Mouse (Mus musculus) liver, postnatal 0 days (tissue): ENCODE measurements around the gene Sgpp1. TPM values are rescaled to one million over a fixed set of nuclear protein-coding genes. Genes with fewer than 3 reads are reported as not detected.
A peak's percentile ranks its signal among the peaks of the same experiment; 100 is the strongest.

Source experiments
- ATAC-seq: fragments of 200-750 bp; cut with Nextera tagmentation; 2 replicates; pipeline ENCODE4 v1.8.0; 2017; ENCODE audit warnings: mild to moderate bottlenecking, moderate library complexity
- DNase-seq: peaks from one replicate; pipeline ENCODE4 v3.0.0-alpha.2; 2016
- H3K27ac ChIP-seq: fragments of 300-500 bp; sonication (generic); 2 replicates; pipeline ENCODE4 v1.5.1; 2014; ENCODE audit warnings: antibody characterized with exemption, moderate library complexity, mild to moderate bottlenecking, low read depth
- H3K27me3 ChIP-seq: fragments of 300-500 bp; sonication (generic); 2 replicates; pipeline ENCODE4 v1.6.1; 2014; ENCODE audit warnings: low read length, control low read depth, mixed read lengths; ENCODE audit not compliant: insufficient read depth
- H3K36me3 ChIP-seq: fragments of 300-500 bp; sonication (generic); replicated peaks from 2 replicates; pipeline ENCODE4 v1.6.1; 2014; ENCODE audit warnings: mild to moderate bottlenecking, control low read depth, low read length, moderate library complexity, mixed read lengths; ENCODE audit not compliant: insufficient read depth
- H3K4me1 ChIP-seq: fragments of 300-500 bp; sonication (generic); 2 replicates; pipeline ENCODE4 v1.6.1; 2014; ENCODE audit warnings: antibody characterized with exemption, mild to moderate bottlenecking, control low read depth; ENCODE audit not compliant: insufficient read depth
- H3K4me2 ChIP-seq: fragments of 300-500 bp; sonication (generic); 2 replicates; pipeline ENCODE4 v1.6.1; 2014; ENCODE audit warnings: low read depth, mild to moderate bottlenecking, low read length, moderate library complexity, mixed read lengths
- H3K4me3 ChIP-seq: fragments of 300-500 bp; sonication (generic); 2 replicates; pipeline ENCODE4 v1.5.1; 2014; ENCODE audit warnings: low read depth, low read length
- H3K9ac ChIP-seq: fragments of 300-500 bp; sonication (generic); replicated peaks from 2 replicates; pipeline ENCODE4 v1.6.1; 2014; ENCODE audit warnings: mild to moderate bottlenecking, moderate library complexity
- H3K9me3 ChIP-seq: fragments of 300-500 bp; sonication (generic); 2 replicates; pipeline ENCODE4 v1.6.1; 2016; ENCODE audit warnings: mild to moderate bottlenecking, control low read depth, low read length, mixed read lengths
- CTCF ChIP-seq: sonication (generic); IDR thresholded peaks from 2 replicates; pipeline ENCODE4 v1.5.1; 2016; ENCODE audit warnings: antibody characterized with exemption, low read depth
- EP300 ChIP-seq: IDR thresholded peaks from 2 replicates; pipeline ENCODE4 v1.6.1; 2016; ENCODE audit warnings: antibody characterized with exemption, low read depth, mild to moderate bottlenecking
- WGBS: fragments of 180-500 bp; shearing (Covaris S2); extraction: QIAGEN DNeasy Blood & Tissue Kit; methylation state at CpG from one replicate; pipeline ENCODE4 v1.1.7; 2014; ENCODE audit not compliant: insufficient replicate concordance; 5-methylcytosine and 5-hydroxymethylcytosine counted together
- polyA plus RNA-seq: library from polyadenylated mRNA; unstranded; fragments of >200 nt; fragmentation: Nextera tagmentation; extraction: Ambion mirVana; gene quantifications from 2 replicates; pipeline ENCODE4 v1.2.1, GENCODE M21; 2015

Gene Sgpp1
- polyA plus RNA-seq, 1 experiment from 2014 or later: 13.8 TPM

GRCm38 (mm10) chr12:75669258-75670106 is 66.0 kb downstream of the Sgpp1 start, which contains the start of gene Wdr89:
Gene Wdr89 (minus strand): TSS chr12:75669537.
- H3K4me3 ChIP-seq: peak within 1 kb of the TSS; percentile 62
- peak; percentile 64 for TF ChIP-seq CTCF
- TF ChIP-seq EP300: peak; percentile 72; the same call in 1 of the 2 replicates
- WGBS: under 1% methylated on average over 55 of the region's 55 CpGs
- peak within 1 kb of the TSS; percentile 93 for H3K27ac ChIP-seq
- ATAC-seq (peak; percentile 94), DNase-seq (peak; percentile 98)
- no peaks in the 10 kb centered on the region for H3K36me3 ChIP-seq
- peak within 1 kb of the TSS; percentile 76 for H3K9ac ChIP-seq
- H3K4me1 ChIP-seq: peaks cover 23% of the 10 kb centered on the region
- no peaks in the 10 kb centered on the region for H3K9me3 ChIP-seq
- H3K4me2 ChIP-seq: peak within 1 kb of the TSS; percentile 96
- H3K27me3 ChIP-seq: no peaks in the 10 kb centered on the region

DNA sequence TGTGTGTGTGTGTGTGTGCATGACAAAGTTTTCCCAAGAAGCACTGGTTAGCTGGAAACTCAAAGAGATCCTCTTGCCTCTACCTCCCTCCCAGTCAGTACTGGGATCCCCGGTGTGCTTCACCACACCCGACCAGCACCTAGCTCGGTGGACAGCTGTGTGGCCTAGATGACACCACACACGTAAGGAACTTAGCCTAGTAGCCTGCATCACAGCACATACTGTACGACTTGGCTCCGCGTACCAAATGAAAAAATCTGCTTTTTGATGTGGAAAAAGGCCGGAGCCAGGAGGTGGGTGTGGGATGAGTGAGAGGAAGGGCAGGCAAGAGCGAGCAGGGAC is 66.6 kb downstream of the Sgpp1 start:
- 0% methylated on average over 9 of the region's 9 CpGs for WGBS
- Histone ChIP-seq H3K27me3 (no peaks in the 10 kb centered on the region), H3K9me3 (no peaks in the 10 kb centered on the region), H3K4me1 (peaks cover 24% of the 10 kb centered on the region), H3K4me2 (peak overlapping the region; percentile 96), H3K4me3 (peak overlapping the region; percentile 62), H3K9ac (peak overlapping the region; percentile 76), H3K36me3 (no peaks in the 10 kb centered on the region), H3K27ac (peak overlapping the region; percentile 89)
- TF ChIP-seq CTCF: no peak
- ATAC-seq (peak; percentile 24), DNase-seq (no peak)

DNA sequence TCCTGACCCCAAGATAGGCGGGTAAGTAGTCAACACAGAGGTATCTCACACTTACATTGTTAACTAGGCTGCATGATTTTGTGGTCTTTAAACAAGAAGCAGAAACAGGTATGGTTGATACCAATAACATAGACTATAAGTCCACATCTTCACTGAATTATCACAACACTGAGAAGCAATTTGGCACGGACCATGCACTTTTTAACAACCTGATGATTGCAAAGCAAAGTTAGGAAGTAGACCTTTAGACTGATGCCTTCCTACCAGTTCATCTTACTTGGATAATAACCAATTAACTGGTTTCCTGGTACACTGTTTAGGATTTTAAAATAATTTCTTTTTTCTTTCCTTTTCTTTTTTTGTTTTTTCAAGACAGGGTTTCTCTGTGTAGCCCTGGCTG is 67.3 kb downstream of the Sgpp1 start:
- Histone ChIP-seq H3K9me3 (no peaks in the 10 kb centered on the region), H3K27ac (peak overlapping the region; percentile 89; the same call in 1 of the 2 replicates), H3K9ac (no peak overlapping the region; the same call in 1 of the 2 replicates), H3K27me3 (no peaks in the 10 kb centered on the region), H3K4me2 (peak overlapping the region; percentile 96), H3K36me3 (no peaks in the 10 kb centered on the region), H3K4me3 (peak overlapping the region; percentile 62; the same call in 1 of the 2 replicates), H3K4me1 (peaks cover 28% of the 10 kb centered on the region)
- WGBS: 64% methylated on average over 2 of the region's 2 CpGs
- ATAC-seq (no peak), DNase-seq (no peak)
- TF ChIP-seq EP300 (no peak), CTCF (no peak)

- peak; percentile 35 for DNase-seq
- no peak overlapping the region for H3K4me2 ChIP-seq
These were observed 68.6 kb downstream of the Sgpp1 start for GRCm38 (mm10) chr12:75666939-75667338.

DNA sequence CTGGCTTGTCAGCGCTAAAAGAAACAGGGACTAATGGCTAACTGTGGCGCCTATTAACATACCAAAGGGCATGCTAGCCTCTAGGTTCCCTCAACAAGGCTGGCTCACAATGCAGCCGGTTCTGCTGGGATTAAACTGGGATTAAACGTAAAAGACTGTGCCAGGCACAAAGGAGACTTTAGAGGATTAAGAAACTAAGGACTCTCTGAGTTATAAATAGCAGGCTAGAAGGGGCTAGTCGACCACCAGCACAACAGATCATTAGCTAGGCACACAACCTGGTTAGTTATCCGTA is 71.1 kb downstream of the Sgpp1 start:
- 70% methylated on average over 6 of the region's 6 CpGs for WGBS
- no peak for ATAC-seq

More at GRCm38 (mm10) chr12:75666939-75667338, 68.6 kb downstream of the Sgpp1 start:
- Histone ChIP-seq H3K4me1 (peaks cover 28% of the 10 kb centered on the region), H3K9ac (no peak overlapping the region), H3K4me3 (no peak overlapping the region), H3K36me3 (no peaks in the 10 kb centered on the region), H3K27ac (peak overlapping the region; percentile 59), H3K27me3 (no peaks in the 10 kb centered on the region), H3K9me3 (no peaks in the 10 kb centered on the region)
- no peak for ATAC-seq
- TF ChIP-seq CTCF (no peak), EP300 (peak; percentile 60)

More for the DNA sequence above, 71.1 kb downstream of the Sgpp1 start:
- H3K27ac ChIP-seq: no peak overlapping the region
- no peaks in the 10 kb centered on the region for H3K9me3 ChIP-seq
- H3K4me3 ChIP-seq: no peak overlapping the region
- no peak overlapping the region for H3K4me2 ChIP-seq
- H3K36me3 ChIP-seq: no peaks in the 10 kb centered on the region
- no peak for DNase-seq
- peaks cover 17% of the 10 kb centered on the region for H3K4me1 ChIP-seq
- H3K27me3 ChIP-seq: no peaks in the 10 kb centered on the region
- no peak for TF ChIP-seq EP300
- no peak for TF ChIP-seq CTCF
- H3K9ac ChIP-seq: no peak overlapping the region

Other genes with a start within 250 kb of the Sgpp1 start
- gene Ppp2r5e, start 139.5 kb downstream of the Sgpp1 start, polyA plus RNA-seq: 4.9 and 6.5 TPM in 2 replicates
- 4.7 and 5.1 TPM in 2 replicates for gene Wdr89, start 66.2 kb downstream of the Sgpp1 start, polyA plus RNA-seq
- 4.9 and 6.3 TPM in 2 replicates for gene Syne2, start 82.4 kb upstream of the Sgpp1 start, polyA plus RNA-seq